Mouse (Mus musculus): Measurements from ENCODE around the gene Pdgfra. TPM values are rescaled to one million over a fixed set of nuclear protein-coding genes. Genes with fewer than 3 reads are reported as not detected.

The Pdgfra gene
- polyA plus RNA-seq, 1 experiment = 2.1 TPM

DNA sequence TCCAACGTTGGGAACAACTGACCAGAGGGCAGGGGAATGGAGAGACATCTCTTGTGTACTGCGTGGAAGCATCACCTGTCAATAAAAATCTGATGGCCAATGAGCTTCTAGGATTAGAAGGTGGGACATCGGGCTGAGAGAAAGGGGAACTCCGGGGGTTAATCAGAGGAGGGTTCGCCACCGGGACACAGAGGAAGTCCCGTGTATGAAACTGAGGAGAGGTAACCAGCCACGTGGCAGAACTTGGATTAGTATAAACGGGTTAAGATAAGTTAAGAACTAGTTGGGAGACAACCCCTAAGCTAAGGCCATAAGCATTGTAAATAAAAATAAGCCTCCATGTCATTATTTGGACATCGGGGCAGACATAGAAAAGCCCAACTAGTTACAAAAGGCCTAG lies 69.5 kb downstream of the Pdgfra start:
- no peaks in the 10 kb centered on the region for H3K4me1 ChIP-seq (ENCODE audit: control insufficient read depth, insufficient read depth, low read length)
- no peak overlapping the region for H3K9ac ChIP-seq (ENCODE audit: low read depth, poor library complexity, severe bottlenecking)
- H3K9me3 ChIP-seq (replicated peaks; ENCODE audit: control insufficient read depth, insufficient read depth, low read length, poor library complexity, severe bottlenecking) = no peaks in the 10 kb centered on the region
- H3K27ac ChIP-seq (ENCODE audit: insufficient read depth, low read length) = no peak overlapping the region
- no peak for TF ChIP-seq POLR2A (IDR thresholded peaks at IDR 0.05; ENCODE audit: insufficient read depth, low read length)
- TF ChIP-seq CTCF (IDR thresholded peaks at IDR 0.05; ENCODE audit: low read depth, low read length) = no peak
- TF ChIP-seq EP300 (IDR thresholded peaks at IDR 0.05; ENCODE audit: insufficient read depth, low read depth, low read length) = no peak
- no peaks in the 10 kb centered on the region for H3K36me3 ChIP-seq (ENCODE audit: control insufficient read depth, insufficient read depth, low read length, poor library complexity, severe bottlenecking)
- H3K27me3 ChIP-seq (ENCODE audit: control insufficient read depth, insufficient read depth, low read length, poor library complexity, severe bottlenecking) = no peaks in the 10 kb centered on the region
- no peak overlapping the region for H3K4me3 ChIP-seq (ENCODE audit: low read depth, low read length)

DNA sequence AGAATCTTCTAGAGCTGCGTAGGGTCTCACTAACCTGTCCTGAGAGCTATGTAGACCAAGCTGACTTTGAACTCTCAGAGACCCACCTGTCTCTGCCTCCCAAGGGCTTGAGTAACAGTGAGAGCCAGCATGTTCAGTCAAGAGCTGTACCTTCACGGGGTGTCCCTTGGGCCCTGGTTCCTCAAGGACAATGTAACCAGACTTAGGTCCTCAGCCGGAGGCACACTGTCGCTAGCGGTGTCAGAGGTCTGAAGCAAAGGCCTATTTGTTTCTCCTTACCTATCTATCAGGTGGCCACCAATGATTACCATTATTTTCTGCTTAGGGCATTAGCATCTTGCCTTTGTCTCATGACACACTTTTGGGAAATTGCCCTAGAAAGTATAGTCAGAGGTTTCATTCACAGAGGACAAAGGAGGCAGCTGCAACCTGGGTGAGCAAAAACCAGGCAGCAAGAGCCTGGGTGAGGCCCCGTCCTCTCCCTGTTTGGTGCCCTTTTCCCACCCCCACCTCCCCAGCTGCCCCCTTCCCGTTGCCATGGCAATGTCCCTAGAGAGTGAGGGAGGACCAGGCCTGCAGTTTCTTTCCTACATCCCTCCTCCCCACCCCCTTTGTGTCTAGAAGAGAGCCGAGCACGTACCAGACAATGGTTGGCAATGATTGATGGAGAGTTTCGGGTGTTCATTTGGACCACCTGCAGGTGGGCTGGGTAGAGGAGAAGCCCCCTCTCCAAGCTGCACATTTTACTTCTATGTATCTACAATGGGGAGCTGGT lies 70.6 kb downstream of the Pdgfra start:
- Histone ChIP-seq H3K36me3 (ENCODE audit: control insufficient read depth, insufficient read depth, low read length, poor library complexity, severe bottlenecking) (no peaks in the 10 kb centered on the region), H3K9me3 (replicated peaks; ENCODE audit: control insufficient read depth, insufficient read depth, low read length, poor library complexity, severe bottlenecking) (no peaks in the 10 kb centered on the region), H3K27me3 (ENCODE audit: control insufficient read depth, insufficient read depth, low read length, poor library complexity, severe bottlenecking) (no peaks in the 10 kb centered on the region), H3K9ac (ENCODE audit: low read depth, poor library complexity, severe bottlenecking) (no peak overlapping the region), H3K4me3 (ENCODE audit: low read depth, low read length) (no peak overlapping the region), H3K27ac (ENCODE audit: insufficient read depth, low read length) (no peak overlapping the region), H3K4me1 (ENCODE audit: control insufficient read depth, insufficient read depth, low read length) (no peaks in the 10 kb centered on the region)
- TF ChIP-seq CTCF (IDR thresholded peaks at IDR 0.05; ENCODE audit: low read depth, low read length) = no peak
- TF ChIP-seq EP300 (IDR thresholded peaks at IDR 0.05; ENCODE audit: insufficient read depth, low read depth, low read length) = no peak
- no peak for TF ChIP-seq POLR2A (IDR thresholded peaks at IDR 0.05; ENCODE audit: insufficient read depth, low read length)

DNA sequence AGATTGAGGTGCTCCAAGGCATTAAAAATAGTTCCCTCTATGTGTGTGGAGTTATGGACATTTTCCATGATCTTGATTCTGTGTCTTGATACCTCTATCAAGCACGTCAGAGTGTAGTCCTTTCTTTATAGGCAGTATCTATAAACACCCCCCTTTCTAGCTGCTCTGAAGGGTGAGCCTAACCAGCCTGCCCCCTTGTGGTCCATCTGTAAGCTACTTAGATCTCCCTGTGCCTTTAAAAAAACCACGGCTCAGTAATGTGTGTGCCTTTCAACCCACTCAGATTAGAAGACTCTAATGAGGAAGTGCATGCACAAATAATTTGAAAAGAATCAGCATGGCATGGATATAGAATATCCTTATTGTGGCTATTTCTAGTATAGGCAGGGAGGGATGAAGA lies 86.3 kb downstream of the Pdgfra start:
- no peaks in the 10 kb centered on the region for H3K9me3 ChIP-seq (replicated peaks; ENCODE audit: control insufficient read depth, insufficient read depth, low read length, poor library complexity, severe bottlenecking)

DNA sequence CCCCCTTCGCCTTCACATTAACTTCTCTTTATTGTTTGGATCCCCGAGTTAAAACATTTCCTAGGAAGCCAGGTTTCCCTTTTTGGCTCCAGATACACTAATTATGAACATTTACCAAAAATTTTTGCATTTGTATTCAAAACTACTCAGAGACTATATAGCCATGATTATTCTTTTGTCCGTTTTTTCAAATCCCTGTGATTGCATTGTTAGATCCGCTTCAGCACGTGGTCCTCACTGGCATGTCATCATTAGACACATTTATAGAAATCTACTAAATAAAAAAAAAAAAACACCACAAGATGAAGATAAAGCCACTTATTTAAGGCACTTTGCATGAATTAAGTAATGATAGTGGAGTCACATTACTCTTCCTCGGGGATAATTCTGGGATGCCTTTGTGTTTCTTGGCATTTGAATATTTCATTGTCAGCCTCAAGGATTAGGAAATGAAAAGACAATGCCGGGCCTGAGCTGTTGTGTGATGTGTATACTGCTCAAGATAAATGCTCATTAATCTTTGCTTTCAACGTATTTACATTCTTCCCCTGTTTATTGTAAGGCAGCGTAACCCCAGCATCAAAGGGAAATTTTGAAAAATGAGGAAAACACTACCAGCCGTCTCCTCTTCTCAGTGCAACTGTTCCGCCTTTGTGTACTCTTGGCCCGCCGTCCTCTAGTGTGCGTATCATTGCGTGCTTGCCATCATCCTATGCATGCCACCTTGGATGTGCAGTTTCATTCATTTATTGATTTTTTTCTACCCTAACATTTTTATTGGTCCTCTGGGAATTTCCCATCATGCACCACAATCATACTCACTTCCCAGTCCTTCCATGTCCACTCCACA lies 87.1 kb downstream of the Pdgfra start:
- TF ChIP-seq CTCF (IDR thresholded peaks at IDR 0.05; ENCODE audit: low read depth, low read length) (no peak), EP300 (IDR thresholded peaks at IDR 0.05; ENCODE audit: insufficient read depth, low read depth, low read length) (no peak), POLR2A (IDR thresholded peaks at IDR 0.05; ENCODE audit: insufficient read depth, low read length) (no peak)

More for the DNA sequence above, 86.3 kb downstream of the Pdgfra start:
- Histone ChIP-seq H3K27ac (ENCODE audit: insufficient read depth, low read length) (no peak overlapping the region), H3K9ac (ENCODE audit: low read depth, poor library complexity, severe bottlenecking) (no peak overlapping the region), H3K4me1 (ENCODE audit: control insufficient read depth, insufficient read depth, low read length) (no peaks in the 10 kb centered on the region), H3K27me3 (ENCODE audit: control insufficient read depth, insufficient read depth, low read length, poor library complexity, severe bottlenecking) (no peaks in the 10 kb centered on the region; the same call in 1 of the 2 replicates), H3K4me3 (ENCODE audit: low read depth, low read length) (no peak overlapping the region), H3K36me3 (ENCODE audit: control insufficient read depth, insufficient read depth, low read length, poor library complexity, severe bottlenecking) (no peaks in the 10 kb centered on the region)
- TF ChIP-seq POLR2A (IDR thresholded peaks at IDR 0.05; ENCODE audit: insufficient read depth, low read length) (no peak), CTCF (IDR thresholded peaks at IDR 0.05; ENCODE audit: low read depth, low read length) (no peak), EP300 (IDR thresholded peaks at IDR 0.05; ENCODE audit: insufficient read depth, low read depth, low read length) (no peak)

DNA sequence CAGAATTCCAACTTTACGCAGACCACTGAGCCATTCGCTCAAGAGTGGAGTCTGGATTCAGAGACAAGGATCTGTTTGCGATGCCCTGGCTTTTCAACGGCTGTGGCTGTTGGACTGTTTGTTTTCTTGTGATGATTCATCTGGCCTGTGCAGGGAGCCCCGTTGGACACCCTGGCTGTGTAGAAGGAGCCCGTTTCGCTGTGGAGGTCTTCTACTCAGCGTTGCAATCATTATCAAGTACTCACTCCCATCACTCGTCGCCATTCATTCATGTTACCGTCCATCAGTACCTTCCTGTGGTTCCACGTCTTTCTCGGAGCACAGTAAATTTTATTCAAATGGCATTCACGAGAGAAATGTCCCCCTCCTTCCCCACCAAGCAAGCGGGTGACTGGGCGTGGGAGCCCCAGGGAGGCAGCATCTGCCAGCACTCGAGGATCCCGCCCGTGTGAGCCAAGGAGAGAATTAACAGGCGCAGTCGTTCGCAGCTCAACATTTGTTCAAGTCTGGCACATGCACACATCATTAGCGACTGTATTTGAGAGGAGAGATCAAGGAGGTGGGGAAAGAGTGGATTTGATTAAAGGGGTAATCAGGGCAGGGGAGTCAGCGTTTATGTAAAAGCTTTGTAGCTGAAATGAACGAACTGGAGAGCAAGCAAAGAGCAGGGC lies 95.1 kb downstream of the Pdgfra start:
- Histone ChIP-seq H3K4me1 (ENCODE audit: control insufficient read depth, insufficient read depth, low read length) (no peaks in the 10 kb centered on the region), H3K27ac (ENCODE audit: insufficient read depth, low read length) (no peak overlapping the region), H3K9ac (ENCODE audit: low read depth, poor library complexity, severe bottlenecking) (no peak overlapping the region), H3K4me3 (ENCODE audit: low read depth, low read length) (no peak overlapping the region), H3K27me3 (ENCODE audit: control insufficient read depth, insufficient read depth, low read length, poor library complexity, severe bottlenecking) (no peaks in the 10 kb centered on the region), H3K36me3 (ENCODE audit: control insufficient read depth, insufficient read depth, low read length, poor library complexity, severe bottlenecking) (no peaks in the 10 kb centered on the region), H3K9me3 (replicated peaks; ENCODE audit: control insufficient read depth, insufficient read depth, low read length, poor library complexity, severe bottlenecking) (no peaks in the 10 kb centered on the region)
- TF ChIP-seq CTCF (IDR thresholded peaks at IDR 0.05; ENCODE audit: low read depth, low read length) (no peak), POLR2A (IDR thresholded peaks at IDR 0.05; ENCODE audit: insufficient read depth, low read length) (no peak), EP300 (IDR thresholded peaks at IDR 0.05; ENCODE audit: insufficient read depth, low read depth, low read length) (no peak)

More for the DNA sequence above, 87.1 kb downstream of the Pdgfra start:
- H3K9ac ChIP-seq (ENCODE audit: low read depth, poor library complexity, severe bottlenecking) = no peak overlapping the region
- no peaks in the 10 kb centered on the region for H3K9me3 ChIP-seq (replicated peaks; ENCODE audit: control insufficient read depth, insufficient read depth, low read length, poor library complexity, severe bottlenecking)
- H3K4me3 ChIP-seq (ENCODE audit: low read depth, low read length) = no peak overlapping the region
- H3K27ac ChIP-seq (ENCODE audit: insufficient read depth, low read length) = no peak overlapping the region
- no peaks in the 10 kb centered on the region for H3K4me1 ChIP-seq (ENCODE audit: control insufficient read depth, insufficient read depth, low read length)
- no peaks in the 10 kb centered on the region; the same call in 1 of the 2 replicates for H3K27me3 ChIP-seq (ENCODE audit: control insufficient read depth, insufficient read depth, low read length, poor library complexity, severe bottlenecking)
- no peaks in the 10 kb centered on the region for H3K36me3 ChIP-seq (ENCODE audit: control insufficient read depth, insufficient read depth, low read length, poor library complexity, severe bottlenecking)

Other genes starting within 250 kb of the Pdgfra start
- gene Chic2, start 107.5 kb upstream of the Pdgfra start, polyA plus RNA-seq (2011; ENCODE audit: insufficient read depth, insufficient read length, low read depth, missing spikeins) = 21.7 and 23.7 TPM in 2 replicates
- gene Gsx2, start 76.7 kb upstream of the Pdgfra start, polyA plus RNA-seq (2011; ENCODE audit: insufficient read depth, insufficient read length, low read depth, missing spikeins) = not detected in 2 replicates

Data from ES-Bruce4 (cell line).